Mouse (Mus musculus): ENCODE results near the gene Sez6l2. TPM values are rescaled to one million over a fixed set of nuclear protein-coding genes. Genes with fewer than 3 reads are reported as not detected.
"Not testable (repeated sequence)": the region's sequence is repeated elsewhere in the genome, so short reads cannot be mapped to it uniquely, and the experiment has no call there.

Sez6l2 gene
- 0.97 and 1.8 TPM in 2 replicates for polyA plus RNA-seq (2016; fragmentation: Nextera tagmentation; extraction: Ambion mirVana)

- Histone ChIP-seq H3K9ac (0 out of 2 replicates have a peak within 1 kb of the TSS, but pooled peaks have one; percentile 21), H3K4me3 (peak within 1 kb of the TSS; percentile 42), H3K36me3 (peaks cover 3% of the 10 kb centered on the region), H3K27me3 (peaks cover 39% of the 10 kb centered on the region), H3K27ac (no peak within 1 kb of the TSS), H3K4me1 (peaks cover 10% of the 10 kb centered on the region; the same call in 1 of the 2 replicates), H3K4me2 (replicated peaks) (peak within 1 kb of the TSS; percentile 98), H3K9me3 (no peaks in the 10 kb centered on the region)
- peak; percentile 85 for ATAC-seq (ENCODE audit: insufficient number of reproducible peaks, insufficient read depth, low FRiP score, low TSS enrichment)
- under 1% methylated on average over 42 of the region's 42 CpGs for WGBS
Observed at GRCm38 (mm10) chr7:126949793-126950646, at the start of gene Sez6l2. Sez6l2 (plus strand) TSS chr7:126950563.

- Histone ChIP-seq H3K27ac (no peak overlapping the region), H3K4me1 (no peaks in the 10 kb centered on the region), H3K9ac (no peak overlapping the region), H3K4me2 (replicated peaks) (no peak overlapping the region), H3K9me3 (no peaks in the 10 kb centered on the region), H3K27me3 (no peaks in the 10 kb centered on the region), H3K4me3 (no peak overlapping the region), H3K36me3 (no peaks in the 10 kb centered on the region)
- whole genome bisulfite sequencing, result 70% methylated on average over 3 of the region's 3 CpGs
- ATAC-seq (ENCODE audit: insufficient number of reproducible peaks, insufficient read depth, low FRiP score, low TSS enrichment), result no peak
Observed at GRCm38 (mm10) chr7:126905590-126905989, 44.8 kb upstream of the Sez6l2 start.

GRCm38 (mm10) chr7:126914844-126915243 is 35.5 kb upstream of the Sez6l2 start:
- no peak overlapping the region for H3K4me3 ChIP-seq
- no peaks in the 10 kb centered on the region for H3K27me3 ChIP-seq
- H3K4me2 ChIP-seq (replicated peaks), result no peak overlapping the region
- no peaks in the 10 kb centered on the region for H3K36me3 ChIP-seq
- WGBS, result 89% methylated on average over 3 of the region's 3 CpGs
- H3K27ac ChIP-seq, result no peak overlapping the region
- H3K9me3 ChIP-seq, result no peaks in the 10 kb centered on the region
- no peak for ATAC-seq (ENCODE audit: insufficient number of reproducible peaks, insufficient read depth, low FRiP score, low TSS enrichment)
- no peak overlapping the region for H3K9ac ChIP-seq
- no peaks in the 10 kb centered on the region for H3K4me1 ChIP-seq

DNA sequence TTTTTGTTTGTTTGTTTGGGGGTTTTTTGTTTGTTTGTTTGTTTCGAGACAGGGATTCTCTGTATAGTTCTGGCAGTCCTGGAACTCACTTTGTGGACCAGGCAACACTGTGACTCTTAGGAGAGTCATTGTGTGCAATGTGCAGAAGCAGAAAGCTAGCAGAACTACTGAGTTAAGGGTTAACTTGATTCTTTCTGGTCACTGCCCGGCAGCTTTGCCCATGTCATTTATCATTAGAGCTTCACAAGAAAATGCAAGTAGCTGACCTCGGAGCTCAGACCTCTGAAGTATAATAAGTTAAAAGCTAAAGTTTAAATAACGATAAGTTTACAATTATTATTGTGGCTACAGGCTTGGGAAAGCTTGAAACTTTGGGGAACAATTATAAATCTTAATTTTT is 32.0 kb upstream of the Sez6l2 start:
- H3K36me3 ChIP-seq; H3K4me2 ChIP-seq (replicated peaks); H3K9ac ChIP-seq; H3K27ac ChIP-seq; H3K27me3 ChIP-seq; ATAC-seq (ENCODE audit: insufficient number of reproducible peaks, insufficient read depth, low FRiP score, low TSS enrichment); H3K4me1 ChIP-seq; H3K9me3 ChIP-seq; H3K4me3 ChIP-seq: not testable (repeated sequence)
- 37% methylated on average over 4 of the region's 4 CpGs for WGBS

GRCm38 (mm10) chr7:126919973-126920372 is 30.4 kb upstream of the Sez6l2 start:
- WGBS, result 80% methylated on average over 4 of the region's 4 CpGs
- H3K9ac ChIP-seq, result no peak overlapping the region
- no peak for ATAC-seq (ENCODE audit: insufficient number of reproducible peaks, insufficient read depth, low FRiP score, low TSS enrichment)
- H3K4me1 ChIP-seq, result no peaks in the 10 kb centered on the region
- H3K36me3 ChIP-seq, result no peaks in the 10 kb centered on the region
- H3K4me3 ChIP-seq, result no peak overlapping the region
- H3K27me3 ChIP-seq, result no peaks in the 10 kb centered on the region
- no peaks in the 10 kb centered on the region for H3K9me3 ChIP-seq
- no peak overlapping the region for H3K27ac ChIP-seq
- H3K4me2 ChIP-seq (replicated peaks), result no peak overlapping the region

DNA sequence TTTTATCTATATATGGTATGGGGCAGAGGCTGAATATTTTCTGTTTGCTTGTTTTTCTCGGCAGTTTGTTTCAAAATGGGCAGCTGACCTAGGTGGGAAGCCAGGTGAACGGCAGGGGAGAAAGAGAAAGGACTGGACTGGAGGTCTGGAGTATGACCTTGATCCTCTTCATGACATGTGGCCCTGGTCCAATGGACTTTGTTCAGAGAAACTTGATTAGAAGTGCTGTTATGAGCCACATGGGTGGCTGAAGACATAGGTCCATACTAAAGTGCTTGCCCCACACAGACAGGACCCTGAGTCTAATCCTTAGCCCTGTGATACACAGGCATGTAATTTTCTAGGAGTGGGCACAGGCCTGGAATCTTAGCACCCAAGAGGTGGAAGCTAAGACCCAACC is 28.8 kb upstream of the Sez6l2 start:
- Histone ChIP-seq H3K4me3 (no peak overlapping the region), H3K27ac (no peak overlapping the region), H3K36me3 (no peaks in the 10 kb centered on the region), H3K4me2 (replicated peaks) (no peak overlapping the region), H3K9ac (no peak overlapping the region), H3K9me3 (no peaks in the 10 kb centered on the region), H3K4me1 (no peaks in the 10 kb centered on the region), H3K27me3 (no peaks in the 10 kb centered on the region)
- no peak for ATAC-seq (ENCODE audit: insufficient number of reproducible peaks, insufficient read depth, low FRiP score, low TSS enrichment)
- WGBS, result 77% methylated on average over 2 of the region's 2 CpGs

DNA sequence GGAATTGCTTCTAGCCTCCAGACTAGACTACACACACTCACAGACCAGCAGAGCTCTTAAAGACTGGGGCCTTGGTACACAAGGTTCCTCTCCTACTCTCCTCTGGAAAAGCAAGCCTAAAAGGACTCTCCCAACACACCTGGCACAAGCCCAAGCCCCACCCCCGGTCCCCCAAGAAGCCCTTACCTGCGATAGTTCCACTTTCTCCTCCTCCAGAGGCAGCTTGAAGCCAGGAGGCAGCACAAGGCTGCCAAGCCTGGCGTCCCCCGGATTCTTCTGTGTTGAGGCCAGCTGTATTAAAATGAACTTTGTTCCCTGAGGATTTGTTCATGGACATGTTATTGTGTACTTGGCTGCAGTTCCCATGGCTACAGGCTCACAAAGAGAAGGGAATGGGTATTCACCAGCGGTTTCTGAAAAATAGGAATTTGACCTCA is 27.7 kb upstream of the Sez6l2 start, which contains the start of gene Tmem219:
TSS of gene Tmem219 (minus strand) at position 294 of the 437 bp plus-strand sequence.
- WGBS, result 55% methylated on average over 5 of the region's 5 CpGs
- H3K4me1 ChIP-seq, result no peaks in the 10 kb centered on the region
- H3K9me3 ChIP-seq, result no peaks in the 10 kb centered on the region
- no peaks in the 10 kb centered on the region for H3K36me3 ChIP-seq
- H3K27me3 ChIP-seq, result no peaks in the 10 kb centered on the region
- H3K4me3 ChIP-seq, result no peak within 1 kb of the TSS
- no peak for ATAC-seq (ENCODE audit: insufficient number of reproducible peaks, insufficient read depth, low FRiP score, low TSS enrichment)
- no peak within 1 kb of the TSS for H3K9ac ChIP-seq
- H3K27ac ChIP-seq, result no peak within 1 kb of the TSS
- H3K4me2 ChIP-seq (replicated peaks), result no peak within 1 kb of the TSS

DNA sequence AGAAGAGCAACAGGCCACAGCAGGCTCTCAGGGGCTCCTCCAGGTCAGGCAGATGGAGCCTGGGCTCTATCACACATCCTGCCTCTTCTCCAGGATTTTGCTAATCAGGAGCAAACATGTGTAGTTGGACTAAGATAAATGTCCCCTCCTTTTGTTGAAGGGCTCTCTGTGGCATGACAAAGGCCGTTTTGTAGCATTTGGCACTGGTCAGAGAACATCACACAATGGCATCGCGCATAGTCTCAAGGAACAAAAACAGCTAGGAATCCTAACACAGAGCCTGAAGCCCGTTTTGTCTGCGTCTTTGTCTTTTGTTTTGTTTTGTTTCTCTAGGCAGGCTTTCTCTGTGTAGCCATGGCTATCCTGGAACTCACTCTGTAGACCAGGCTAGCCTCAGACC is 26.4 kb upstream of the Sez6l2 start:
- ATAC-seq (ENCODE audit: insufficient number of reproducible peaks, insufficient read depth, low FRiP score, low TSS enrichment), result no peak

GRCm38 (mm10) chr7:126926299-126926698 is 24.1 kb upstream of the Sez6l2 start:
- no peak overlapping the region for H3K9ac ChIP-seq
- no peak overlapping the region for H3K4me3 ChIP-seq
- no peak overlapping the region for H3K4me2 ChIP-seq (replicated peaks)
- H3K4me1 ChIP-seq, result peaks cover 11% of the 10 kb centered on the region
- WGBS, result 29% methylated on average over 3 of the region's 3 CpGs
- no peaks in the 10 kb centered on the region for H3K27me3 ChIP-seq
- ATAC-seq (ENCODE audit: insufficient number of reproducible peaks, insufficient read depth, low FRiP score, low TSS enrichment), result no peak
- no peaks in the 10 kb centered on the region for H3K9me3 ChIP-seq
- H3K36me3 ChIP-seq, result peaks cover under 1% of the 10 kb centered on the region; the same call in 1 of the 2 replicates
- no peak overlapping the region for H3K27ac ChIP-seq

More for the DNA sequence above, 26.4 kb upstream of the Sez6l2 start:
- 74% methylated on average over 5 of the region's 5 CpGs for WGBS
- H3K9me3 ChIP-seq, result no peaks in the 10 kb centered on the region
- no peaks in the 10 kb centered on the region for H3K4me1 ChIP-seq
- no peaks in the 10 kb centered on the region for H3K27me3 ChIP-seq
- H3K36me3 ChIP-seq, result no peaks in the 10 kb centered on the region
- H3K4me3 ChIP-seq, result no peak overlapping the region
- H3K9ac ChIP-seq, result no peak overlapping the region
- no peak overlapping the region for H3K4me2 ChIP-seq (replicated peaks)
- no peak overlapping the region for H3K27ac ChIP-seq

GRCm38 (mm10) chr7:126928384-126929037 is 21.9 kb upstream of the Sez6l2 start, which contains the start of gene Kctd13:
Kctd13 (plus strand) TSS chr7:126928879.
- Histone ChIP-seq H3K4me3 (peak within 1 kb of the TSS; percentile 63), H3K4me1 (peaks cover 11% of the 10 kb centered on the region), H3K9ac (peak within 1 kb of the TSS; percentile 69), H3K9me3 (no peaks in the 10 kb centered on the region), H3K27me3 (no peaks in the 10 kb centered on the region), H3K36me3 (peaks cover 16% of the 10 kb centered on the region), H3K27ac (peak within 1 kb of the TSS; percentile 73), H3K4me2 (replicated peaks) (peak within 1 kb of the TSS; percentile 81)
- 6% methylated on average over 56 of the region's 56 CpGs for WGBS
- ATAC-seq (ENCODE audit: insufficient number of reproducible peaks, insufficient read depth, low FRiP score, low TSS enrichment), result peak; percentile 96

GRCm38 (mm10) chr7:126929046-126929445 is 21.3 kb upstream of the Sez6l2 start:
- H3K4me3 ChIP-seq, result peak overlapping the region; percentile 63
- WGBS, result under 1% methylated on average over 27 of the region's 27 CpGs
- H3K9me3 ChIP-seq, result no peaks in the 10 kb centered on the region
- peak overlapping the region; percentile 81 for H3K4me2 ChIP-seq (replicated peaks)
- H3K9ac ChIP-seq, result peak overlapping the region; percentile 69
- peak; percentile 76 for ATAC-seq (ENCODE audit: insufficient number of reproducible peaks, insufficient read depth, low FRiP score, low TSS enrichment)
- H3K36me3 ChIP-seq, result peaks cover 19% of the 10 kb centered on the region
- peak overlapping the region; percentile 73 for H3K27ac ChIP-seq
- H3K27me3 ChIP-seq, result no peaks in the 10 kb centered on the region
- peaks cover 11% of the 10 kb centered on the region for H3K4me1 ChIP-seq
